Mouse (Mus musculus) kidney, embryonic 16.5 days (tissue): ENCODE results near the gene Kat8. TPM values are rescaled to one million over a fixed set of nuclear protein-coding genes. Genes with fewer than 3 reads are reported as not detected.

ENCODE experiments used
- ATAC-seq: fragments of 200-750 bp; cut with Nextera tagmentation; 2 replicates; pipeline ENCODE4 v1.8.0; 2017; ENCODE audit warnings: moderate TSS enrichment; ENCODE audit not compliant: low FRiP score, low TSS enrichment
- H3K27ac ChIP-seq: fragments of 300-500 bp; sonication (generic); 2 replicates; pipeline ENCODE4 v1.5.1; 2014; ENCODE audit warnings: low read length
- H3K27me3 ChIP-seq: fragments of 300-500 bp; sonication (generic); 2 replicates; pipeline ENCODE4 v1.6.1; 2014; ENCODE audit warnings: low read length, control low read depth, mixed read lengths; ENCODE audit not compliant: insufficient read depth
- H3K36me3 ChIP-seq: fragments of 300-500 bp; sonication (generic); 2 replicates; pipeline ENCODE4 v1.6.1; 2014; ENCODE audit warnings: low read length, control low read depth, mixed read lengths; ENCODE audit not compliant: insufficient read depth
- H3K4me1 ChIP-seq: fragments of 300-500 bp; sonication (generic); 2 replicates; pipeline ENCODE4 v1.6.1; 2014; ENCODE audit warnings: low read length, control low read depth, mixed read lengths; ENCODE audit not compliant: insufficient read depth
- H3K4me2 ChIP-seq: fragments of 300-500 bp; sonication (generic); replicated peaks from 2 replicates; pipeline ENCODE4 v1.6.1; 2014; ENCODE audit warnings: low read depth, low read length
- H3K4me3 ChIP-seq: fragments of 300-500 bp; sonication (generic); 2 replicates; pipeline ENCODE4 v1.5.1; 2014; ENCODE audit warnings: mild to moderate bottlenecking, low read length
- H3K9ac ChIP-seq: fragments of 300-500 bp; sonication (generic); replicated peaks from 2 replicates; pipeline ENCODE4 v1.6.1; 2014; ENCODE audit warnings: low read length
- H3K9me3 ChIP-seq: fragments of 300-500 bp; sonication (generic); 2 replicates; pipeline ENCODE4 v1.6.1; 2016; ENCODE audit warnings: low read length, control low read depth
- WGBS: fragments of 180-500 bp; shearing (Covaris S2); extraction: QIAGEN DNeasy Blood & Tissue Kit; methylation state at CpG from one replicate; pipeline ENCODE4 v1.1.7; 2014; 5-methylcytosine and 5-hydroxymethylcytosine counted together
- polyA plus RNA-seq: library from polyadenylated mRNA; unstranded; fragments of >200 nt; fragmentation: Nextera tagmentation; extraction: Ambion mirVana; gene quantifications from 2 replicates; pipeline ENCODE4 v1.2.1, GENCODE M21; 2015

Gene Kat8
- polyA plus RNA-seq: 42.7 and 44.4 TPM in 2 replicates

GRCm38 (mm10) chr7:127912190-127912871, at the start of gene Kat8:
Kat8 (plus strand) TSS chr7:127912516.
- Histone ChIP-seq H3K4me3 (peak within 1 kb of the TSS; percentile 99), H3K9ac (peak within 1 kb of the TSS; percentile 92), H3K27me3 (no peaks in the 10 kb centered on the region), H3K9me3 (no peaks in the 10 kb centered on the region), H3K4me1 (peaks cover 5% of the 10 kb centered on the region), H3K36me3 (peaks cover 46% of the 10 kb centered on the region), H3K27ac (peak within 1 kb of the TSS; percentile 90), H3K4me2 (peak within 1 kb of the TSS; percentile 78)
- peak; percentile 97 for ATAC-seq
- under 1% methylated on average over 40 of the region's 40 CpGs for WGBS

GRCm38 (mm10) chr7:127866434-127866833, 45.9 kb upstream of the Kat8 start:
- Histone ChIP-seq H3K9ac (no peak overlapping the region), H3K4me2 (no peak overlapping the region), H3K27ac (no peak overlapping the region), H3K4me3 (no peak overlapping the region), H3K4me1 (no peaks in the 10 kb centered on the region), H3K27me3 (no peaks in the 10 kb centered on the region), H3K36me3 (peaks cover 32% of the 10 kb centered on the region), H3K9me3 (no peaks in the 10 kb centered on the region)
- WGBS: 91% methylated on average over 12 of the region's 12 CpGs
- no peak for ATAC-seq

- no peaks in the 10 kb centered on the region for H3K27me3 ChIP-seq
- 96% methylated on average over 18 of the region's 18 CpGs for WGBS
- no peaks in the 10 kb centered on the region for H3K9me3 ChIP-seq
- H3K9ac ChIP-seq: no peak overlapping the region
- no peak for ATAC-seq
- H3K4me3 ChIP-seq: no peak overlapping the region
- H3K4me2 ChIP-seq: no peak overlapping the region
- peaks cover 32% of the 10 kb centered on the region for H3K36me3 ChIP-seq
- no peak overlapping the region for H3K27ac ChIP-seq
- H3K4me1 ChIP-seq: no peaks in the 10 kb centered on the region
Measured at GRCm38 (mm10) chr7:127867641-127868040, 44.7 kb upstream of the Kat8 start.

GRCm38 (mm10) chr7:127869149-127869810, 43.0 kb upstream of the Kat8 start:
- no peaks in the 10 kb centered on the region for H3K27me3 ChIP-seq
- no peaks in the 10 kb centered on the region for H3K9me3 ChIP-seq
- H3K4me2 ChIP-seq: no peak overlapping the region
- H3K9ac ChIP-seq: 0 out of 2 replicates have a peak overlapping the region, but pooled peaks have one; percentile 29
- peak; percentile 52 for ATAC-seq
- H3K27ac ChIP-seq: no peak overlapping the region
- peaks cover 30% of the 10 kb centered on the region for H3K36me3 ChIP-seq
- 68% methylated on average over 3 of the region's 3 CpGs for WGBS
- H3K4me3 ChIP-seq: no peak overlapping the region
- H3K4me1 ChIP-seq: peaks cover 12% of the 10 kb centered on the region

GRCm38 (mm10) chr7:127870136-127870821, 42.0 kb upstream of the Kat8 start:
- 83% methylated on average over 5 of the region's 5 CpGs for WGBS
- no peaks in the 10 kb centered on the region for H3K27me3 ChIP-seq
- H3K27ac ChIP-seq: no peak overlapping the region
- ATAC-seq: no peak
- H3K4me2 ChIP-seq: no peak overlapping the region
- no peak overlapping the region for H3K9ac ChIP-seq
- no peak overlapping the region for H3K4me3 ChIP-seq
- peaks cover 26% of the 10 kb centered on the region for H3K36me3 ChIP-seq
- peaks cover 16% of the 10 kb centered on the region for H3K4me1 ChIP-seq
- no peaks in the 10 kb centered on the region for H3K9me3 ChIP-seq

- Histone ChIP-seq H3K4me1 (peaks cover 26% of the 10 kb centered on the region), H3K27ac (peak overlapping the region; percentile 99), H3K9ac (peak overlapping the region; percentile 91), H3K4me3 (peak overlapping the region; percentile 93), H3K27me3 (no peaks in the 10 kb centered on the region), H3K4me2 (peak overlapping the region; percentile 85), H3K9me3 (no peaks in the 10 kb centered on the region), H3K36me3 (peaks cover 28% of the 10 kb centered on the region)
- peak; percentile 31 for ATAC-seq
- 4% methylated on average over 20 of the region's 20 CpGs for WGBS
Measured at GRCm38 (mm10) chr7:127874812-127875626, 37.3 kb upstream of the Kat8 start.

- peak overlapping the region; percentile 85 for H3K4me2 ChIP-seq
- H3K4me1 ChIP-seq: peaks cover 26% of the 10 kb centered on the region
- H3K4me3 ChIP-seq: peak overlapping the region; percentile 93
- no peaks in the 10 kb centered on the region for H3K9me3 ChIP-seq
- H3K36me3 ChIP-seq: peaks cover 32% of the 10 kb centered on the region
- no peaks in the 10 kb centered on the region for H3K27me3 ChIP-seq
- under 1% methylated on average over 41 of the region's 43 CpGs for WGBS
- ATAC-seq: peak; percentile 96
- H3K9ac ChIP-seq: peak overlapping the region; percentile 91
- peak overlapping the region; percentile 99 for H3K27ac ChIP-seq
Measured at GRCm38 (mm10) chr7:127875627-127876001, 36.7 kb upstream of the Kat8 start.

- under 1% methylated on average over 40 of the region's 41 CpGs for WGBS
- H3K4me3 ChIP-seq: peak within 1 kb of the TSS; percentile 93
- H3K27ac ChIP-seq: peak within 1 kb of the TSS; percentile 99
- peaks cover 33% of the 10 kb centered on the region for H3K36me3 ChIP-seq
- H3K9me3 ChIP-seq: no peaks in the 10 kb centered on the region
- peak; percentile 92 for ATAC-seq
- H3K4me1 ChIP-seq: peaks cover 26% of the 10 kb centered on the region
- peak within 1 kb of the TSS; percentile 85 for H3K4me2 ChIP-seq
- peak within 1 kb of the TSS; percentile 91 for H3K9ac ChIP-seq
- no peaks in the 10 kb centered on the region for H3K27me3 ChIP-seq
Measured at GRCm38 (mm10) chr7:127876041-127876466, 36.3 kb upstream of the Kat8 start, which contains the start of gene Zfp646. Zfp646 (plus strand) TSS chr7:127876221.
